Mouse (Mus musculus) limb, embryonic 11.5 days (tissue): Measurements from ENCODE around the gene Scap. TPM values are rescaled to one million over a fixed set of nuclear protein-coding genes. Genes with fewer than 3 reads are reported as not detected.
A peak's percentile ranks its signal among the peaks of the same experiment; 100 is the strongest.

Source experiments
- ATAC-seq: fragments of 200-750 bp; cut with Nextera tagmentation; 2 replicates; pipeline ENCODE4 v1.8.0; 2017; ENCODE audit warnings: low read depth; ENCODE audit not compliant: insufficient number of reproducible peaks, low FRiP score, low TSS enrichment
- DNase-seq: peaks from one replicate; pipeline ENCODE4 v3.0.0-alpha.2; 2015; ENCODE audit warnings: low spot score
- H3K27ac ChIP-seq: fragments of 300-500 bp; sonication (generic); replicated peaks from 2 replicates; pipeline ENCODE4 v1.5.1; 2014; ENCODE audit warnings: low read depth, mild to moderate bottlenecking, low read length
- H3K27me3 ChIP-seq: fragments of 300-500 bp; sonication (generic); 2 replicates; pipeline ENCODE4 v1.6.1; 2014; ENCODE audit warnings: mild to moderate bottlenecking, low read length, mixed read lengths; ENCODE audit not compliant: control insufficient read depth, insufficient read depth
- H3K36me3 ChIP-seq: fragments of 300-500 bp; sonication (generic); 2 replicates; pipeline ENCODE4 v1.6.1; 2014; ENCODE audit warnings: mild to moderate bottlenecking, low read length, moderate library complexity, mixed read lengths; ENCODE audit not compliant: control insufficient read depth, insufficient read depth
- H3K4me1 ChIP-seq: fragments of 300-500 bp; sonication (generic); 2 replicates; pipeline ENCODE4 v1.6.1; 2014; ENCODE audit warnings: low read length, mixed read lengths; ENCODE audit not compliant: control insufficient read depth, insufficient read depth
- H3K4me2 ChIP-seq: fragments of 300-500 bp; sonication (generic); 2 replicates; pipeline ENCODE4 v1.6.1; 2014; ENCODE audit warnings: low read depth, mild to moderate bottlenecking, moderate library complexity; ENCODE audit not compliant: severe bottlenecking
- H3K4me3 ChIP-seq: fragments of 300-500 bp; sonication (generic); 2 replicates; pipeline ENCODE4 v1.5.1; 2014; ENCODE audit warnings: low read depth, low read length
- H3K9ac ChIP-seq: fragments of 300-500 bp; sonication (generic); 2 replicates; pipeline ENCODE4 v1.6.1; 2014; ENCODE audit warnings: mild to moderate bottlenecking, low read length
- H3K9me3 ChIP-seq: fragments of 300-500 bp; sonication (generic); 2 replicates; pipeline ENCODE4 v1.6.1; 2016; ENCODE audit warnings: low read length; ENCODE audit not compliant: control insufficient read depth
- WGBS: fragments of 180-500 bp; shearing (Covaris S2); extraction: QIAGEN DNeasy Blood & Tissue Kit; methylation state at CpG from one replicate; pipeline ENCODE4 v1.1.7; 2014; 5-methylcytosine and 5-hydroxymethylcytosine counted together
- polyA plus RNA-seq: library from polyadenylated mRNA; unstranded; fragments of >200 nt; fragmentation: Nextera tagmentation; extraction: Ambion mirVana; gene quantifications from 2 replicates; pipeline ENCODE4 v1.2.1, GENCODE M21; 2014

Gene Scap
- polyA plus RNA-seq, 1 experiment from 2014 or later, result 22.1 TPM

DNA sequence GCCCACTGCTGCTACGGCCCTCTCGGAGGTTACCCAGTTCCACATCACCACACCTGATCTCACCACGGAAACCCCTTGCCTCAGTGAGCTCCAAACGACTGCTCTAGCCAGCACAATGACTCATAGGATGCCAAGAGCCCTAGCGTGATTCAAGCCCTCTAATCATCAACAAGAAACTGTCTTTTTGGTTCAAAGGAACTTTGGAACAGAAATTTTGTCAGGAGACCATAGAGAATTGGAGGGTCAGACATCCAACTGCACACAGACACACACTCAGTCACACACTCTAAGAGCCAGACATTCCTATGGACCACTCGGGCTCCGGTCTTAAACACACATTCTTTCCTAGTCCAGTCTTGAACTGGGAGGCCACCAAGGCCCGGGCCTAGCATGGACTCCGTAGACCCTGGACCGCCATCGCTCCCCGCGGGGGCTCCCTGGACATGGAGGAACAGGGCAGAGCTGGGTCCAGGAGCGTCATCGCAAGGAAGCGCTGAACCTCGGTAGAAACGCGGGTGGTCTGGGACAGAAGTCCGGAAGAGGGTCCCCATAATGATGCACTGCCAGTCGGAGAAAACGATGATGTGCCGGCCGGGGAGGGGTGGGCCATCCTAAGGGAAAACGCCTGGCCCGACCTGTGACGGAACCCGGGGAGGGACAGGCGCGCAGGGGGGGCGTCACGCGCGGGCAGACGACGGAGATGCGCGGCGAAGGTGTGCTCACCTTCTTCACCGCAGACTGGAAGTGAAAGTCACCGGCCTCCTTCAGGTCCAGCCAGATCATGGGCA lies 74.4 kb downstream of the Scap start:
- H3K9me3 ChIP-seq, result no peaks in the 10 kb centered on the region
- no peak for DNase-seq
- peak overlapping the region; percentile 77 for H3K9ac ChIP-seq
- peak overlapping the region; percentile 97 for H3K4me3 ChIP-seq
- H3K4me1 ChIP-seq, result peaks cover 6% of the 10 kb centered on the region
- no peaks in the 10 kb centered on the region for H3K36me3 ChIP-seq
- peak; percentile 67 for ATAC-seq
- H3K4me2 ChIP-seq, result peak overlapping the region; percentile 85
- H3K27ac ChIP-seq, result no peak overlapping the region
- 1% methylated on average over 41 of the region's 41 CpGs for WGBS
- no peaks in the 10 kb centered on the region for H3K27me3 ChIP-seq

DNA sequence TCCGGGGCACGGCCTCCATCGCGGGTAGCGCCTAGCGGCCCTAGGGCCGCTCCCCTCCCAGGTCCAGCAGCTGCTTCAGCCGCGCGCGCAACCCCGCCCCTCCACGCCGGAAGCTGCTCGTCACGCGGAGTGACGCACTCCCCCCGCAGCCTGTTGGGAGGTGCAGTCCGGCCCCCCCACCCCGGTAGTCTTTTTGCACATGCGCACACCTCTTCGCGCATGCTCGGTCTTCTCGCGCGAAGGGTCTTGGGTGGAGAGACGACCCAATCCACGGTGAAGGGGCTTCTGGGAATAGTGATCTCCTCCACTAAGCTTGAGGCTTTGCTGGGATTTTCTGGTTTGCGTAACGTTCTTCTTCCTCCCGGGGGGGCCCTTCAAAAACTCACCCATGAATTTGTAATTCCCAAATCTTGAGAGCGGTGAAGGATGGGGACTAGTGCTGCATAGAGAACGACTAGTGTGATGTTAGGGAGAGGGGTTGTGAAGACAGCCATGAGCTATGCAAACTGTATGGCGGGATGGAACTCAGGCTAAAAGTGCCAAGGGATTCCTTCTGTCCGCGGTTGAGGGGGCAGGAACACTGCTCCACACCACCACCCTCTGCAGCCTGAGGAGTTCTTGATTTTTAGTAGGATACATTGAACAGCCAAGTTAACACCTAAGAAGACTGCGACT lies 75.1 kb downstream of the Scap start, which contains the start of gene Ptpn23:
Gene Ptpn23, minus strand, starts transcription at position 115 of the 675 bp plus-strand sequence.
- peak within 1 kb of the TSS; percentile 97 for H3K4me3 ChIP-seq
- no peaks in the 10 kb centered on the region for H3K9me3 ChIP-seq
- H3K27me3 ChIP-seq, result no peaks in the 10 kb centered on the region
- no peaks in the 10 kb centered on the region for H3K36me3 ChIP-seq
- peaks cover 6% of the 10 kb centered on the region for H3K4me1 ChIP-seq
- WGBS, result under 1% methylated on average over 39 of the region's 39 CpGs
- H3K9ac ChIP-seq, result peak within 1 kb of the TSS; percentile 77
- peak within 1 kb of the TSS; percentile 85 for H3K4me2 ChIP-seq
- ATAC-seq (peak; percentile 95), DNase-seq (peak; percentile 96)
- H3K27ac ChIP-seq, result 0 out of 2 replicates have a peak within 1 kb of the TSS, but pooled peaks have one; percentile 4

DNA sequence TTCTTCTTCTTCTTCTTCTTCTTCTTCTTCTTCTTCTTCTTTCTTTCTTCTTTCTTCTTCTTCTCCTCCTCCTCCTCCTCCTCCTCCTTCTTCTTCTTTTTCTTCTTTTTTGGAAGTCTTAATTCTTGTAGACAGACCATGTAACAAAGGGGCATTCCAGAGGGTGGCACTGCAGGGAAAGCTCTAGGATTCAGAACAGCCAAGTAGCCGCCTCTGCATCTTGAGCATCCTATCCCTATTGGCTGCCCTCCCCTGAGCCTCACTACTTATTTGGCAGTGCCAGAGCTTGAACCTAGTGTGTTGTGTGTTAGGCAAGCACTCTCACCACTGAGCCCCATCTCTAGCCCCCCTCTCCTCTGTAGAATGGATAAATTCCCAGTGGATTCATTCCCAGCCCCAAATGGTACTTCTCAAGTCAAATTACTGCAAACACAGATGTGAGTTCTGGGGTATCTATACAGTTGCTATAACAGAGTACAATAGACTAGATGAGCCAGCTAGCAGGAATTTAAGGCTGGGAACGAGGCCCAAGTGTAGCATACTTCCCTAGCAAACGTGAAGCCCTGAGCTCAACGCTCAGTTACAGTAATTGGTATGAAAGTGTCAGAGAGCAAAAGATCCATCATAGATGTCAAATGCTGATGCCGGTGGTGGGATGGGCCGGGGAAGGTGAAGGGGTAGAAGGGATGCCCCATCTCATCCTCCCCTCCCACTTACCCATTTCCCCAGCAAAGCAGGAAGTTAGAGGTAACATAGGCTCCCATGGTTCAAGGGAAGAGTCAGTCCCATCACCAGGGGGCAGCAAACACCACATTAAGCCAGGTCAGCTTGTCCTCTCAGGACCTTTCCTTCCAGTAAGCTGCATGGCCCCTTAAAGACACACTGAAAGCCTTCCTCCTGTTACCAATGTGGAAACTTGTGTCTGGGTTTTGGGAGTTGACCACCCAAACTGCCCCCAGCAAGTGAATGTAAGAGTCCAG lies 78.1 kb downstream of the Scap start:
- Histone ChIP-seq H3K9ac (no peak overlapping the region), H3K4me1 (peaks cover 6% of the 10 kb centered on the region), H3K27ac (no peak overlapping the region), H3K9me3 (no peaks in the 10 kb centered on the region), H3K27me3 (no peaks in the 10 kb centered on the region), H3K36me3 (no peaks in the 10 kb centered on the region), H3K4me3 (no peak overlapping the region), H3K4me2 (no peak overlapping the region)
- no peak for ATAC-seq
- 40% methylated on average over 6 of the region's 6 CpGs for WGBS
- DNase-seq, result peak; percentile 89

DNA sequence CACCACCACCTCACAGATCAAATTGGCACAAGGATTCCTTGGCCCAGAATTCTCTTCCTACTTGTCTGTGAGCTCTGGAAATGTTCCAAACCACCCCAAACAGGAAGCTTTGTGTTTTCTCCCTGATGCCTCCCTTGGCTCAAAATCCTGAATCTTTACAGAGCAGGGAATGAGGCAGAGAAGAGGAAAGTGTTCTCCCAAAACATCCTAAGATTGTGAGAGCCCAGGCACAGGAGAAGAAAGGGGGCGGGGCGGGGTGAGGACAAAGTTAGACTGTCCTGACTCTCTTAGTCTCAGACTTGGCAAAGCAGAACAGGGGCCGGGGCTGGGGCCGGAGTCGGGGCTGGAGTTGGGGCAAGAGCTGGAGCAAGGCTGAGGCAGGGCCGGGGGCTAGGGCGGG lies 79.8 kb downstream of the Scap start:
- Histone ChIP-seq H3K4me3 (no peak overlapping the region), H3K4me1 (no peaks in the 10 kb centered on the region), H3K27me3 (no peaks in the 10 kb centered on the region), H3K9ac (no peak overlapping the region), H3K9me3 (no peaks in the 10 kb centered on the region), H3K4me2 (no peak overlapping the region), H3K36me3 (no peaks in the 10 kb centered on the region), H3K27ac (no peak overlapping the region)
- 78% methylated on average over 7 of the region's 7 CpGs for WGBS
- ATAC-seq, result no peak
- no peak for DNase-seq

DNA sequence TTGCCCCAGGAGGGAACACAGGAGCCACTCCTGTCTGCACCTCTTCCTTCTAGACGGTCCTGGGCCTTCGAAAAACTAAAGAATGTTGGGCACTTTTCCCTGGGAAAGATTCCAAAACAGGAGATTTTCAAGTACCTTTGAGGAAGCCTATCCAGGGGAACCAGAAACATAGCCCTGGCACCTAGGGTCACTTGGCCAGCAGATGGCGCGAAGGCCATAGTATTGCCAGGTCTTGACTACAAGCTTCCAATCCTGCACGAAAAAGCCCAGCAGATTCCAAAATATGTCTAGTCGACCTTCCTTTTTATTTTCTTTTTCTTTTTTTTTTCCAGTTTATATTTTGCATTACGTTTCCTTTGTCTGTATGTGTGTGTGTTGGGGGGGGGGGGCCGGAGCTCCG lies 80.7 kb downstream of the Scap start:
- no peaks in the 10 kb centered on the region for H3K9me3 ChIP-seq
- WGBS, result 60% methylated on average over 9 of the region's 9 CpGs
- no peaks in the 10 kb centered on the region for H3K36me3 ChIP-seq
- no peak overlapping the region for H3K4me3 ChIP-seq
- ATAC-seq (no peak), DNase-seq (peak; percentile 70)
- H3K4me2 ChIP-seq, result no peak overlapping the region
- no peak overlapping the region for H3K9ac ChIP-seq
- H3K4me1 ChIP-seq, result no peaks in the 10 kb centered on the region
- no peaks in the 10 kb centered on the region for H3K27me3 ChIP-seq
- no peak overlapping the region for H3K27ac ChIP-seq

DNA sequence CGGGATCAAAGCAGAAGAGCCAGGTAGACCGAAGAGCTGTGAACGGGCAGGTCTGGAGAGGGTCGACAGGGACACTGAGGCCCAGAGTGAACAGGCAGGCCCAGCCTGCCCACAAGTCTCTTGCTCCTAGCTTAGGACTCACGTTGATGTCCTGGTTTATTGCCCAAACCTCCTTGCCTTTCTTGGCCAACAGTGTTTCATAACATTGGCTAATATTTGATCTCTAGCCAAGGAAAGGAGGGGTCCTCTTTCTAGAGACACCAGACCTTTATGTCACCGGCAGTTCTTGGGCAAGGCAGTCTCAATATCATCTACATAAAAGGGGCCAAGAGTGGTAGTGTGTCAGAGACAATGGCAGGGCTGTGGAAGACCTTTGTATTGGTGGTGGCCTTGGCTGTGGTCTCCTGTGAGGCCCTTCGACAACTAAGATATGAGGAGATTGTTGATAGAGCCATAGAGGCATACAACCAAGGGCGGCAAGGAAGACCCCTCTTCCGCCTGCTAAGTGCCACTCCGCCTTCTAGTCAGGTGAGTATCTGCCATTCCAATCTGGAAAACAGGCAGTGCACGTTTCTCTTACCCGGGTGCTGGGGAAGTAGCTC lies 86.5 kb downstream of the Scap start, which contains the start of gene Ngp:
Gene Ngp, plus strand, starts transcription at position 237 of the 602 bp plus-strand sequence.
- H3K4me3 ChIP-seq, result no peak within 1 kb of the TSS
- no peaks in the 10 kb centered on the region for H3K4me1 ChIP-seq
- no peak within 1 kb of the TSS for H3K27ac ChIP-seq
- no peak for ATAC-seq
- H3K27me3 ChIP-seq, result no peaks in the 10 kb centered on the region
- WGBS, result 89% methylated on average over 12 of the region's 12 CpGs
- no peaks in the 10 kb centered on the region for H3K36me3 ChIP-seq
- H3K9ac ChIP-seq, result no peak within 1 kb of the TSS
- no peaks in the 10 kb centered on the region for H3K9me3 ChIP-seq
- no peak within 1 kb of the TSS for H3K4me2 ChIP-seq
- DNase-seq, result no peak

DNA sequence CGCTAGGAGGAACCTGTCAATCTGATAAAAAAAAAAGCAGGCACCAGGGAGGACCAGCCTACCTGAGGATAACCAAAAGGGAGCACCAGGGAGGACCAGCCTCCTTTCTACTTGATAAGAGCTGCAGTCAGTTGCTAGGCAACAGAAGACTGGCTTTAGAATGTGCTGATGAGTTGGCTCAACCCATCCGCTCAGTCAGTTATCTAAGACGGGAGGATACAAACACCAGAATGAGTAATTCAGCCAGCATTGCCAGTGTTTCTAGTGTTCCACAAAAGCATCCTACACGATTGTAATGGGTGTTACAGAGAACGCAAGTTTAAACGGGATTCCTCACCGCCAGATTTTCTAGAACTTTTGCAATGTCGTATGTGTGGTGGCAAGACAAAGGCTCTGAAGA lies 98.2 kb downstream of the Scap start:
- 90% methylated on average over 8 of the region's 8 CpGs for WGBS
- no peak for ATAC-seq
- Histone ChIP-seq H3K4me2 (no peak overlapping the region), H3K27ac (no peak overlapping the region), H3K27me3 (no peaks in the 10 kb centered on the region), H3K9me3 (no peaks in the 10 kb centered on the region), H3K36me3 (peaks cover 4% of the 10 kb centered on the region; the same call in 1 of the 2 replicates), H3K4me3 (no peak overlapping the region), H3K4me1 (no peaks in the 10 kb centered on the region), H3K9ac (no peak overlapping the region)
- DNase-seq, result no peak
